Mouse (Mus musculus) left cerebral cortex, adult 18-20 months (tissue): ENCODE results near the gene Gm21905. TPM values are rescaled to one million over a fixed set of nuclear protein-coding genes. Genes with fewer than 3 reads are reported as not detected.

ENCODE experiments used
- total RNA-seq, 2 experiments: library from RNA; stranded (reverse); gene quantifications; 2 replicates each; pipeline ENCODE4 v1.2.3; 2021

The Gm21905 gene
- total RNA-seq, 2 experiments from 2014 or later: not detected

Other genes with a start within 250 kb of the Gm21905 start
- 100 to 1,000 TPM; 169 to 192 TPM for gene Atp8a1, start 99.0 kb downstream of the Gm21905 start, total RNA-seq
- gene Gm5108, start 4.8 kb downstream of the Gm21905 start, total RNA-seq: not detected
- gene Grxcr1, start 85.4 kb upstream of the Gm21905 start, total RNA-seq: not detected